Mouse (Mus musculus): ENCODE data around the gene Zdhhc9.

DNA sequence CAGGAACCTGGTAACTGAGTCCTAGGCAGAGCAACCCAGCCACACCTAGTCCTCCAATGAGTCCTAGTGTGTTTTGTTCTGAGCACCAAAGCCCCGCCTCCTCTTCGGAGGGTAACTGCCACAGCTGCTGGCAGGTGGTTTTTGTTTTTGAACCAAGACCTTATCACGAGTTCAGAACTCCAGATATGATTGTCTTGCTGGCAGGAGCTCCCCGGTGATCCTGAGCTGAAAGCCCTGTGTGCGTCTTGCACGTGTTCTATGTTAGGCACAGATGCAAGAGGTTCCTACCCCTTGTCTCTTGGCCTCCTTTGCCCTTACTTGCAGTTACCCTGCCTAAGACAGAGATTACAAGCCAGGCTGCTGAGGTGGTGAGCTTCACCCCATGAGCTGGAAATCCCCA lies 67.2 kb downstream of the Zdhhc9 start:
- TF ChIP-seq CTCF (IDR thresholded peaks at IDR 0.05; ENCODE audit: borderline replicate concordance, insufficient read depth, low read depth, low read length): no peak
- TF ChIP-seq POLR2A (IDR thresholded peaks at IDR 0.05; ENCODE audit: borderline replicate concordance, insufficient read depth, low read length): no peak
